Mouse (Mus musculus): ENCODE measurements around the gene Vmn2r81.
"Not testable (repeated sequence)": the region's sequence is repeated elsewhere in the genome, so short reads cannot be mapped to it uniquely, and the experiment has no call there.

The Vmn2r81 gene

DNA sequence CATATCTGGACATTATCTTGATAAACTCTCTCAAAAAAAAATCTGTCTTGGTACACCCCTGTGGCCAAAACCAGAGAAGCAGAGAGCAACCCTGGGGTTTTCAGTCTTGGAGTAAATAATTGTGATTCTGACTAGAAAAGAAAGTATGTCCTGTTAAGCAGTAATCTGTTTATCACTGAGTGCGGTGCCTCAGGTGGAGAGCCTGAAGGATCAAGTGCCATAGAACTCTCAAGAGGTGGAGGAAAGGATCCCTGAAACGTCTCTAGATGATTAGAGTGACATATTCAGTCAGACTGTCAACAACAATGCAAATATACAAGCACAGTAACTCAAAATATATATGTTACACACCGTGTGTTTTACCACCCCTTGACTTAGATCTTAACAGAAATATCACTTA is at the start of gene Vmn2r81:
Gene Vmn2r81, plus strand, starts transcription at position 301 of the 400 bp plus-strand sequence.
- DNase-seq (ENCODE audit: extremely low spot score): not testable (repeated sequence)

DNA sequence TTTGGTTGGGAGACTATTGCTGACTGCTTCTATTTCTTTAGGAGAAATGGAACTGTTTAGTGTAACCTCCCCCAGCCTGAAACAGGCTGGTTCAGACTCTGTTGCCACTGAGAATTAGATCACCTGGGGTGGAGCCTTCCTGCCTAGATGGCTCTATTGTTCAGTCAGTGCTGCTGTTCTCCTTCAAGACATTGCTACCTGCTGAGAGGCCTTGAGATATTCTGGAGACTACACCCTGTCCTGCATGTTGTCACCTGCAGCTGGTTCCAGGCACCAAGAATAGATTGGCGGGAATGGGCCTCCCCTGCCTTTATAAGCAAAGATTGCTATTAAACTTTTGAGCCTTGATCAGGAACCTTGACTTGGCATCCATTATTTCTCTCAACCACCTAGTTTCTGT is 47.5 kb upstream of the Vmn2r81 start:
- DNase-seq (ENCODE audit: extremely low spot score): not testable (repeated sequence)

- no peak for DNase-seq (ENCODE audit: extremely low spot score)
These were observed 27.1 kb upstream of the Vmn2r81 start for GRCm38 (mm10) chr10:79220432-79220831.

DNA sequence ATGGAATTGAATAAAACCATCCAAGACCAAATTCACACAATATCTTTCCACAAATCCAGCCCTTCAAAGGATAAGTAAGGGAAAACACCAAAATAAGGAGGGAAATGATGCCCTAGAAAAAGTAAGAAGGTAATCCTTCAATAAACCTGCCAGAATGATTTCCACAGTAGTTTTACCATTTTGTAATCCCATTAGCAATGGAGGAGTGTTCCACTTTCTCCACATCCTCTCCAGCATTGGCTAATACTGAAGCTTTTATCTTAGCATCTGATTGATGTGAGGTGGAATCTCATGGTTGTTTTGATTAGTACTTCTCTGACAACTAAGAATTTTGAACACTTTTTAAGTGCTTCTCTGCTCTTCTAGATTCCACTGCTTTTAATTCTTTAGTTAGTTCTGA is 25.9 kb upstream of the Vmn2r81 start:
- DNase-seq (ENCODE audit: extremely low spot score): no peak

GRCm38 (mm10) chr10:79222214-79222613 is 25.3 kb upstream of the Vmn2r81 start:
- DNase-seq (ENCODE audit: extremely low spot score): no peak

DNA sequence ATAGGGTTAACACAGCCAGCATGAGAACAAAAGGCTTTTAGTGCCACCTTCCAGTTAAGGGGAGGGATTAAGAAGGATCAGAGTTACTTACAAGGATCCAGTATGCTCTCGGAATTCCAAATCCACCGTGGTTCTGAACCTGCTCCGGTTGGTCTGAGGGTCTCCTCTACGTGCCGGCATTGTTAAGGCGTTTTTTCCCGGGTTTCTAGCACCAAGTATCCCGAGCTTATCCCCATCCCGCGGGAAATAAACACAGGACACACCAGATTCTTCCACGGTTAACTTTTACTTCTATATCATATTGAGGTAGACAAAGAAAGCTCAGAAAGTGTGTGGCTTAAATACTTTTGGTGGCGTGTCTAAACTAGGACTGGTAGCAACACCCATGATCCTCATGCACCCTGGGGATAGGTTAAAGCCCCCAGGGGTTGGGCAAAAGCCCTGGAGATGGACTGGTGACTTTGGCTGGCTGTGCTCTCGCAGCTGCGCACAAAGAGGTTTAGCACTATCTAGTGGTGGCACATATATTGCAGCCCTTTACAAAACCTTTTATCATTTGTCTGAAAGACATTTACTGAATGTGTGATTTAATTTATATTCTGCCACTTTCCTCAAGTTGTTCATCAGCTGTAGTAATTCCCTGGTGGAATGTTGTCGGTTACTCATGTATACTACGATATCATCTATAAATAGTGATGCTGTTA is 74.7 kb downstream of the Vmn2r81 start:
- DNase-seq (ENCODE audit: extremely low spot score): peak; percentile 45

- DNase-seq (ENCODE audit: extremely low spot score): no peak
These were observed 75.2 kb downstream of the Vmn2r81 start for GRCm38 (mm10) chr10:79322737-79323086.
